In the genomic region with DNA sequence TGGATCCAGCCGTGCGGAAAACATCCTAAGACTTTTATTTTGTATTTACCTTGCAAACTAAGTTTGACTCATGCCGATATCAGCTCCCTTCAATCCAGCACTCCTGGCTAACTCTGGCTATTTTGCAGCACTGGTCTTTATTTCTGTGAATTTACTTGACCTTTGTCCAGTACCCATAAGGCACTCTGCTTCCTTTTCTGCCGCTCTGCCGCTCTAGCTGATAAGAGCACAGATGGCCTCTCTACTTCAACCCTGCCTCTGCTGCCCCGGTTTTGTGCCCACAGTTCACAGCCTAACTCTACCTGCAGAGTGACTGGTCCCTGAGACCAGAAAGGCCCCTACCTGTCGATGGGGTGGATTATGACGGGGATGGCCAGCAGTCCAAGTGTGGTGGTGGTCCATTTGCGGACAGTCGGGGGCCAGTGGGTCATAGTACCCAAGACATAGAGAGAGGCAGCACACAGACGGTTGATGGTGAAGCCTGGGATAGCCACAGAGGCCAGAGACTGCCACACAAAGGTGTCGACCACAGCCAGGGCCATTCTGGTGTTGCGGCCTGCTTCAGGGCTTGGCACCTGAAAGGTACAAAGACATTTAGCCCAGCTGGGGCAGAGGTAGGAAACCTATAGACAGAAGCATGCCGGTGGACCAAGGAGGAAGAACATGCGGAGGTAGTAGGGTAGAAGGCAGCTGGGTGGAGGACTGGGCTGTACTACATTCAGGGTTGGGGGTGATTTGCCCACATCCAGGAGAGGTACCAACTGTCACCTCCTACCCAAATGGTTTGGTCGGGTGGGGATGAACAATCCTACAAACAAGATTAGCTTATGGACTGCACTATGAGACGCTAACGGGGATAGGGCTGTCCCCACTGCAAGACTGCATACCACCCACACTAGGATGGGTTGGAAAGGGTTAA, we compare ENCODE assay signal across 8 mouse cellular contexts. TPM values are rescaled to one million over a fixed set of nuclear protein-coding genes. Genes with fewer than 3 reads are reported as not detected.
A peak's percentile ranks its signal among the peaks of the same experiment; 100 is the strongest.
DNase-seq lines count a peak whose midpoint lies in the region; ATAC-seq and TF ChIP-seq lines count a peak whose summit lies in the region.

No protein-coding gene starts in this region.

- H3K36me3 ChIP-seq in forebrain, embryonic 12.5 days (replicated peaks), result peaks cover 16% of the 10 kb centered on the region
- no peaks in the 10 kb centered on the region for H3K36me3 ChIP-seq in forebrain, embryonic 16.5 days (ENCODE audit: control insufficient read depth, insufficient read depth)
- peaks cover 8% of the 10 kb centered on the region; the same call in 1 of the 2 replicates for H3K36me3 ChIP-seq in lung, embryonic 15.5 days
- peaks cover 11% of the 10 kb centered on the region for H3K36me3 ChIP-seq in hindbrain, embryonic 16.5 days (ENCODE audit: control insufficient read depth, insufficient read depth, low read length)

- intact Hi-C loops in left cerebral cortex, postnatal 10 days (cut with DNase I), result no loop called here

- H3K4me1 ChIP-seq in forebrain, embryonic 12.5 days, result peaks cover 32% of the 10 kb centered on the region
- peaks cover 16% of the 10 kb centered on the region for H3K4me1 ChIP-seq in forebrain, embryonic 16.5 days (replicated peaks; ENCODE audit: control insufficient read depth, insufficient read depth, low read length)
- peaks cover 19% of the 10 kb centered on the region for H3K4me1 ChIP-seq in lung, embryonic 15.5 days
- peaks cover 21% of the 10 kb centered on the region for H3K4me1 ChIP-seq in hindbrain, embryonic 16.5 days (ENCODE audit: control insufficient read depth, insufficient read depth, low read depth, low read length)
- H3K4me1 ChIP-seq in olfactory bulb, adult 2 months (ENCODE audit: control insufficient read depth, insufficient read depth, low read length), result peaks cover 24% of the 10 kb centered on the region

- no peaks in the 10 kb centered on the region for H3K27me3 ChIP-seq in forebrain, embryonic 12.5 days
- no peaks in the 10 kb centered on the region for H3K27me3 ChIP-seq in forebrain, embryonic 16.5 days (replicated peaks; ENCODE audit: control insufficient read depth, insufficient read depth, low read length)
- H3K27me3 ChIP-seq in lung, embryonic 15.5 days, result no peaks in the 10 kb centered on the region
- H3K27me3 ChIP-seq in hindbrain, embryonic 16.5 days (replicated peaks; ENCODE audit: control insufficient read depth, insufficient read depth, low read length), result no peaks in the 10 kb centered on the region

- no peak for ATAC-seq in forebrain, embryonic 12.5 days (ENCODE audit: low FRiP score)
- ATAC-seq in forebrain, embryonic 16.5 days, result no peak
- no peak for ATAC-seq in lung, embryonic 15.5 days (ENCODE audit: borderline replicate concordance, extremely low read depth, low FRiP score, low TSS enrichment)
- no peak for ATAC-seq in hindbrain, embryonic 16.5 days

- no peak overlapping the region for H3K9ac ChIP-seq in forebrain, embryonic 12.5 days
- no peak overlapping the region for H3K9ac ChIP-seq in forebrain, embryonic 16.5 days (replicated peaks; ENCODE audit: low read depth, low read length)
- H3K9ac ChIP-seq in lung, embryonic 15.5 days, result no peak overlapping the region
- H3K9ac ChIP-seq in hindbrain, embryonic 16.5 days (ENCODE audit: low read depth, low read length), result peak overlapping the region; percentile 67; the same call in 1 of the 2 replicates

- H3K4me3 ChIP-seq in forebrain, embryonic 12.5 days (replicated peaks), result peak overlapping the region; percentile 58; the same call in 1 of the 2 replicates
- no peak overlapping the region for H3K4me3 ChIP-seq in forebrain, embryonic 16.5 days (replicated peaks; ENCODE audit: low read length)
- 0 out of 2 replicates have a peak overlapping the region, but pooled peaks have one; percentile 54 for H3K4me3 ChIP-seq in lung, embryonic 15.5 days
- peak overlapping the region; percentile 62 for H3K4me3 ChIP-seq in hindbrain, embryonic 16.5 days (ENCODE audit: low read length)
- H3K4me3 ChIP-seq in olfactory bulb, adult 2 months (ENCODE audit: insufficient read depth, low read depth, low read length), result peak overlapping the region; percentile 83

- TF ChIP-seq CTCF in olfactory bulb, adult 2 months (IDR thresholded peaks at IDR 0.05; ENCODE audit: insufficient read depth, low read depth, low read length), result no peak

- 0 out of 2 replicates have a peak overlapping the region, but pooled peaks have one; percentile 81 for H3K4me2 ChIP-seq in forebrain, embryonic 12.5 days
- H3K4me2 ChIP-seq in forebrain, embryonic 16.5 days (ENCODE audit: low read length), result no peak overlapping the region
- peak overlapping the region; percentile 89; the same call in 1 of the 2 replicates for H3K4me2 ChIP-seq in lung, embryonic 15.5 days
- H3K4me2 ChIP-seq in hindbrain, embryonic 16.5 days (ENCODE audit: low read length), result peak overlapping the region; percentile 75

- no peaks in the 10 kb centered on the region for H3K9me3 ChIP-seq in forebrain, embryonic 12.5 days
- H3K9me3 ChIP-seq in forebrain, embryonic 16.5 days (ENCODE audit: control insufficient read depth, low read length), result no peaks in the 10 kb centered on the region
- H3K9me3 ChIP-seq in lung, embryonic 15.5 days, result no peaks in the 10 kb centered on the region
- H3K9me3 ChIP-seq in hindbrain, embryonic 16.5 days (ENCODE audit: control insufficient read depth, low read length), result peaks cover 3% of the 10 kb centered on the region; the same call in 1 of the 2 replicates

- no peak for TF ChIP-seq POLR2A in olfactory bulb, adult 2 months (IDR thresholded peaks at IDR 0.05; ENCODE audit: insufficient read depth, low read depth, low read length)

- H3K27ac ChIP-seq in forebrain, embryonic 12.5 days, result no peak overlapping the region
- H3K27ac ChIP-seq in forebrain, embryonic 16.5 days (ENCODE audit: low read length), result no peak overlapping the region
- H3K27ac ChIP-seq in lung, embryonic 15.5 days, result no peak overlapping the region
- no peak overlapping the region for H3K27ac ChIP-seq in hindbrain, embryonic 16.5 days (ENCODE audit: low read depth, low read length)
- H3K27ac ChIP-seq in olfactory bulb, adult 2 months (ENCODE audit: insufficient read depth, low read depth, low read length), result peak overlapping the region; percentile 34

- 86% methylated on average over 18 of the region's 18 CpGs for WGBS in forebrain, embryonic 12.5 days
- WGBS in forebrain, embryonic 16.5 days, result 85% methylated on average over 18 of the region's 18 CpGs
- 72% methylated on average over 18 of the region's 18 CpGs for WGBS in lung, embryonic 15.5 days
- 89% methylated on average over 18 of the region's 18 CpGs for WGBS in hindbrain, embryonic 16.5 days
- WGBS in olfactory bulb, adult 2 months, result 74% methylated on average over 18 of the region's 18 CpGs

- DNase-seq in lung, adult 18-20 months, result no peak
- DNase-seq in B cell, adult 2 months, result no peak
- no peak for DNase-seq in left cerebral cortex, postnatal 10 days (ENCODE audit: extremely low spot score in 1 of 2, low spot score in 2 of 2)

RNA-seq across cellular contexts. Expression of a gene that starts 1.5 kb away (rescaled TPM):
- polyA plus RNA-seq in forebrain, embryonic 12.5 days (2016; fragmentation: Nextera tagmentation; extraction: Ambion mirVana), result 5.6 and 8.0 TPM in 2 replicates
- polyA plus RNA-seq in forebrain, embryonic 16.5 days (2015; fragmentation: Nextera tagmentation; extraction: Ambion mirVana), result 8.8 and 10.3 TPM in 2 replicates
- 9.9 and 11.4 TPM in 2 replicates for polyA plus RNA-seq in lung, embryonic 15.5 days (2015; fragmentation: Nextera tagmentation; extraction: Ambion mirVana)
- polyA plus RNA-seq in hindbrain, embryonic 16.5 days (2015; fragmentation: Nextera tagmentation; extraction: Ambion mirVana), result 14.6 and 15.7 TPM in 2 replicates
- not detected in 2 replicates for polyA plus RNA-seq in olfactory bulb, adult 2 months (2012; ENCODE audit: insufficient read depth, insufficient read length, low replicate concordance, missing spikeins)
- total RNA-seq in left cerebral cortex, postnatal 10 days (2021), result 10 to 100 TPM; 59.4 to 73.7 TPM

RNA-seq across cellular contexts. Expression of a gene that starts 29.1 kb away (rescaled TPM):
- polyA plus RNA-seq in forebrain, embryonic 12.5 days (2016; fragmentation: Nextera tagmentation; extraction: Ambion mirVana), result 0.26 TPM in 1 of 2 replicates, not detected in the other
- polyA plus RNA-seq in forebrain, embryonic 16.5 days (2015; fragmentation: Nextera tagmentation; extraction: Ambion mirVana), result 1.2 and 2.8 TPM in 2 replicates
- 17.3 and 19.9 TPM in 2 replicates for polyA plus RNA-seq in lung, embryonic 15.5 days (2015; fragmentation: Nextera tagmentation; extraction: Ambion mirVana)
- polyA plus RNA-seq in hindbrain, embryonic 16.5 days (2015; fragmentation: Nextera tagmentation; extraction: Ambion mirVana), result 0.76 and 1.2 TPM in 2 replicates
- not detected in 2 replicates for polyA plus RNA-seq in olfactory bulb, adult 2 months (2012; ENCODE audit: insufficient read depth, insufficient read length, low replicate concordance, missing spikeins)
- total RNA-seq in left cerebral cortex, postnatal 10 days (2021), result 1 to 10 TPM; 2.3 to 3.6 TPM

RNA-seq across cellular contexts. Expression of a gene that starts 29.5 kb away (rescaled TPM):
- 2.6 and 3.2 TPM in 2 replicates for polyA plus RNA-seq in forebrain, embryonic 12.5 days (2016; fragmentation: Nextera tagmentation; extraction: Ambion mirVana)
- polyA plus RNA-seq in forebrain, embryonic 16.5 days (2015; fragmentation: Nextera tagmentation; extraction: Ambion mirVana), result 1.6 and 1.7 TPM in 2 replicates
- polyA plus RNA-seq in lung, embryonic 15.5 days (2015; fragmentation: Nextera tagmentation; extraction: Ambion mirVana), result 2.2 and 3.0 TPM in 2 replicates
- 6.6 and 7.0 TPM in 2 replicates for polyA plus RNA-seq in hindbrain, embryonic 16.5 days (2015; fragmentation: Nextera tagmentation; extraction: Ambion mirVana)
- not detected in 2 replicates for polyA plus RNA-seq in olfactory bulb, adult 2 months (2012; ENCODE audit: insufficient read depth, insufficient read length, low replicate concordance, missing spikeins)
- total RNA-seq in left cerebral cortex, postnatal 10 days (2021), result 10 to 100 TPM; 14.0 to 14.4 TPM

RNA-seq across cellular contexts. Expression of a gene that starts 41.3 kb away (rescaled TPM):
- 35.5 and 37.0 TPM in 2 replicates for polyA plus RNA-seq in forebrain, embryonic 12.5 days (2016; fragmentation: Nextera tagmentation; extraction: Ambion mirVana)
- polyA plus RNA-seq in forebrain, embryonic 16.5 days (2015; fragmentation: Nextera tagmentation; extraction: Ambion mirVana), result 51.7 and 52.6 TPM in 2 replicates
- 33.1 and 34.2 TPM in 2 replicates for polyA plus RNA-seq in lung, embryonic 15.5 days (2015; fragmentation: Nextera tagmentation; extraction: Ambion mirVana)
- 50.0 and 52.4 TPM in 2 replicates for polyA plus RNA-seq in hindbrain, embryonic 16.5 days (2015; fragmentation: Nextera tagmentation; extraction: Ambion mirVana)
- not detected in 2 replicates for polyA plus RNA-seq in olfactory bulb, adult 2 months (2012; ENCODE audit: insufficient read depth, insufficient read length, low replicate concordance, missing spikeins)
- 10 to 100 TPM; 43.4 to 45.8 TPM for total RNA-seq in left cerebral cortex, postnatal 10 days (2021)
